Mouse (Mus musculus) central nervous system, embryonic 11.5 days (tissue): ENCODE results near the gene Prorsd1. TPM values are rescaled to one million over a fixed set of nuclear protein-coding genes. Genes with fewer than 3 reads are reported as not detected.

ENCODE experiments used
- polyA plus RNA-seq: library from polyadenylated mRNA; depleted of rRNA; stranded (reverse); fragments of >200 nt; gene quantifications from 2 replicates; pipeline ENCODE4 v1.2.3, GENCODE M21; 2012; rRNA removed

Prorsd1 gene
- polyA plus RNA-seq = 10.5 and 14.5 TPM in 2 replicates

GRCm38 (mm10) chr11:29514682-29515412 lies at the start of gene Prorsd1:
Gene Prorsd1 (minus strand): TSS chr11:29515033.

GRCm38 (mm10) chr11:29547752-29548503 lies 33.1 kb upstream of the Prorsd1 start, which contains the start of the genes Clhc1 and Rps27a:
Gene Clhc1 (plus strand): TSS chr11:29547950.
Gene Rps27a (minus strand): TSS chr11:29548109.

GRCm38 (mm10) chr11:29525988-29526794 lies 11.4 kb upstream of the Prorsd1 start, which contains the start of gene Mtif2:
Gene Mtif2 (plus strand): TSS chr11:29526408.

Other genes starting within 250 kb of the Prorsd1 start
- gene Ccdc88a, start 141.4 kb downstream of the Prorsd1 start, polyA plus RNA-seq = 16.9 and 24.1 TPM in 2 replicates
- gene Mtif2, start 11.4 kb upstream of the Prorsd1 start, polyA plus RNA-seq = 35.5 and 44.7 TPM in 2 replicates
- gene Clhc1, start 32.9 kb upstream of the Prorsd1 start, polyA plus RNA-seq = 0.29 and 0.39 TPM in 2 replicates
- gene Rps27a, start 33.1 kb upstream of the Prorsd1 start, polyA plus RNA-seq = 1,805 and 1,897 TPM in 2 replicates
- gene Rtn4, start 177.9 kb upstream of the Prorsd1 start, polyA plus RNA-seq = 211 and 233 TPM in 2 replicates